8 mouse cellular contexts compared by ENCODE assay signal in the genomic region with DNA sequence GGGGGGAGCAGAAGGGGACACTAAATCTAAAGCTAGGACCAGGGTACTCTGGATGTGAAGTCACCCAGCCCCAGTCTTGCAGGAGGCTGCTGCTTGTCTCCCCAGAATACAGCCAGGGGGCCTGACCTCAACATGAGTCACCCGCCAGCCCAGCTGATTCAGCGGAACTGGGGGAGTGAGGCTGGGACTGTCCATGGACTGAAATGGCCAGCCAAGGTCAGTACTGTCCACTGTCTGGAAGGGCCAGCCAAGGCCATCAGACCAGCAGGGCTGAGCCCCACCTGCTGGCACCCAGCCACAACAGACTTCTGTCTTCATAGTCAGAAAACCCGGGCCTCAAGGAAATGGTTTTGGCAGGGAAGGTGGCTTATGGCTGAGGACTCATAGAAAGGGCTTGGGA. TPM values are rescaled to one million over a fixed set of nuclear protein-coding genes. Genes with fewer than 3 reads are reported as not detected.
A peak's percentile ranks its signal among the peaks of the same experiment; 100 is the strongest.
DNase-seq lines count a peak whose midpoint lies in the region.

No protein-coding gene starts in this region.

- DNase-seq in cerebellum, adult 11-12 months = peak; percentile 36
- no peak for DNase-seq in cerebellum, adult 9-11 months
- DNase-seq in NIH3T3 (ENCODE audit: low read depth) = peak; percentile 72
- peak; percentile 78 to 79 for DNase-seq in heart, adult 9 months (ENCODE audit: low spot score in 2 of 2)
- peak; percentile 88 to 91 for DNase-seq in kidney, postnatal 36 days
- DNase-seq in ovary, postnatal 14 days (ENCODE audit: low spot score) = peak; percentile 43
- no peak for DNase-seq in left cerebral cortex, postnatal 36 days (ENCODE audit: low spot score in 2 of 2)
- no peak for DNase-seq in thymus, postnatal 14 days

- intact Hi-C loops in left cerebral cortex, postnatal 36 days (cut with DNase I) = no loop called here

RNA-seq across cellular contexts. Expression of gene Pdgfa, which starts 17.9 kb away (rescaled TPM):
- total RNA-seq in left cerebral cortex, postnatal 36 days (2021) = 10 to 100 TPM; 49.1 to 58.9 TPM

Comparison
In these comparisons a context has a peak if more than half of its experiments do, and no peak if none do; other contexts are left out.
1. DNase-seq: peak in cerebellum, adult 11-12 months (single experiment), NIH3T3 (single experiment), heart, adult 9 months (2 of 2), kidney, postnatal 36 days (2 of 2) and ovary, postnatal 14 days (single experiment); none in cerebellum, adult 9-11 months (single experiment), left cerebral cortex, postnatal 36 days (0 of 2) and thymus, postnatal 14 days (single experiment).